Mouse (Mus musculus): ENCODE data around the gene Iqck. TPM values are rescaled to one million over a fixed set of nuclear protein-coding genes. Genes with fewer than 3 reads are reported as not detected.

The Iqck gene
- total RNA-seq, 2 experiments from 2014 or later: 0.10 to 0.59 TPM

DNA sequence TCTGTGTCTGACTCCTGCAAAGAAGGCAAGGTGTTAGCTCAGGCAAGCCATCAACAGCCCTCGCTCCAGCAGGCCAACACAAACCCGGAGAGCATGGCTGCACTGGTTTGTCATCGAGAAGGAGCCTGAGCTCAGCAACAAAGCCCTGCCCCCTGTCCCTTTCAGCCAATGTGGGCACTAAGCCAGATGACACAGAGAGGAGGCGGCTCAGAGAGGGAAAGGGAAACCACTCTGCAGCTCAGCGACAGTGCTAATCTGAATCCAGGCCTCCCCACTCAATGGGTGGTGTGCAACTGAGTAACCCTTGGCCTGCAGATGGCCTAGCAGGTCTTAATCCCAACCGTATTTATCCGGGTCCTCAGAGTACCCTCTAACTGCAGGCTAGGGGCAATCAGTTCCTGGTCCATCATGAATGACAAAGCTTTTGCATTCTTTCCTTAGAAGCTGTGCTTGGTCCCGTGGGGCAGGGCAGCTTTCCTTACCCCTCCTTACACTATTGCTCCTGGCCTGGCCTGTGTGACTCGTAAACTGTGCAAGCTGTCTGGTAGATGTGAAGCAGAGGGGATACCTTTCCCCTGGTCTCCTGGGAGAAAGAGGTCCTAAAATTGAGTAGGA lies 4.8 kb upstream of the Iqck start:
- DNase-seq: peak; percentile 68 to 71

GRCm38 (mm10) chr7:118851571-118851970 lies 4.0 kb upstream of the Iqck start:
- peak; percentile 44 to 62 for DNase-seq

DNA sequence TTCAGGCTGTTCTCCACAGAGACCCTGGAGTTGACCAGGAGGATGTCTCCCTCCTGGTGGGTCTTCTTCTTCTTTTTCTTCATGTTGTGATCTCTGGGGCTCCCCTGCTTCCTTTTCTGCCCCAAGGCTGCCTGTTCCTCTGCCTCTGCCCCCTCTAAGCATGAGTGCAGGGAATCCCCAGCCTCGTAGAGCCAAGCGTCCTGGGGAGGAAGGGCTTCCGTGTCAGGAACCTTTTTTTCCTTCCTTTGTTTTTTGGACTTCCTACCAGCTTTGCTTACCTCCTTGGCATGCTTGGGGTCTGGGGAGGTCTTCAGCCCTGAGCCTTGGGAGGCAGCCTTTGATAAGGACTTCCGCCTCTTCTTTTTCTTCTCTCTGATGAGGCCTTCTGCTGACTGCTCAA lies 2.9 kb upstream of the Iqck start:
- DNase-seq: no peak

- DNase-seq: no peak
These were observed 946 bp upstream of the Iqck start for GRCm38 (mm10) chr7:118854606-118855005.

GRCm38 (mm10) chr7:118855877-118856304 lies 339 bp downstream of the Iqck start, which contains the start of gene Knop1:
Knop1 (minus strand) TSS chr7:118856254.
- DNase-seq: no peak

GRCm38 (mm10) chr7:118858640-118859039 lies 3.1 kb downstream of the Iqck start:
- no peak for DNase-seq

- DNase-seq: no peak
These were observed 9.8 kb downstream of the Iqck start for GRCm38 (mm10) chr7:118865362-118865761.

GRCm38 (mm10) chr7:118879466-118880029 lies 24.0 kb downstream of the Iqck start:
- DNase-seq: no peak

DNA sequence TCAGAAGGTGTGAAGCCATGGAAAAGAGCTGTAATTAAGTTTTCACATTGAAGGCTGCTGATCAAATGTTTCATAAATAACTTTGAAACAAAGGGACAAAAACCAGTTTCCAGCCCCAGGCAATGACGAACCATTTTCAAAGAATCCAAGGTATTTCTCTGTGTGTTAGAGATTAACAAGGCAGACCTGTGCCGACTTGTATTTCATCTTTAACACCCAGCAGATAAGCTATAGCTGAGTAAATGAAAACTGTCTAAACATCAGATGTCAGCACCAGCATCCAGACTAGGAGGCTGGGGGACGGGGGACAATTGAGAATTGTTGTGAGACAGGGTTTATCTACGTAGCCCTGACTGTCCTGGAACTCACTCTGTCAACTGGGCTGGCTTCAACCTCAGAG lies 28.4 kb downstream of the Iqck start:
- DNase-seq: no peak

DNA sequence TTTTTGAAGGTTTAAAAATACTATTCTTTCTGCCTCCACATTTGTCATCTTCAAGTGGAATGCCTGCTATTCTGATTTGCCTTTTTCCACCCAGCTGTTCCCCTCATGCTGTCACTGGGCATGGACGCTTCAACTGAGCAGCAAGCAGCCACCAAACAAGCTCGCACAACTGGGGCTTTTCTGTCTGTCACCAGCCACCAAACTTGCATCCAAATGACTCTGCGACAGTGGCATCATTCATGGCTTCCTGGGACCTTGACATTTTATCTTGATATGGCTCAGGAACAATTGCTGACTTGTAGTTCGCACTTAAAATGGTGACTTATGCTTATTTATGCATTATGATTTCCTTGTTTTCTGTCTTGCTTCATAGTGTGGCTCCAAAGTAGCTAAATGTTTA lies 29.4 kb downstream of the Iqck start:
- DNase-seq: no peak

DNA sequence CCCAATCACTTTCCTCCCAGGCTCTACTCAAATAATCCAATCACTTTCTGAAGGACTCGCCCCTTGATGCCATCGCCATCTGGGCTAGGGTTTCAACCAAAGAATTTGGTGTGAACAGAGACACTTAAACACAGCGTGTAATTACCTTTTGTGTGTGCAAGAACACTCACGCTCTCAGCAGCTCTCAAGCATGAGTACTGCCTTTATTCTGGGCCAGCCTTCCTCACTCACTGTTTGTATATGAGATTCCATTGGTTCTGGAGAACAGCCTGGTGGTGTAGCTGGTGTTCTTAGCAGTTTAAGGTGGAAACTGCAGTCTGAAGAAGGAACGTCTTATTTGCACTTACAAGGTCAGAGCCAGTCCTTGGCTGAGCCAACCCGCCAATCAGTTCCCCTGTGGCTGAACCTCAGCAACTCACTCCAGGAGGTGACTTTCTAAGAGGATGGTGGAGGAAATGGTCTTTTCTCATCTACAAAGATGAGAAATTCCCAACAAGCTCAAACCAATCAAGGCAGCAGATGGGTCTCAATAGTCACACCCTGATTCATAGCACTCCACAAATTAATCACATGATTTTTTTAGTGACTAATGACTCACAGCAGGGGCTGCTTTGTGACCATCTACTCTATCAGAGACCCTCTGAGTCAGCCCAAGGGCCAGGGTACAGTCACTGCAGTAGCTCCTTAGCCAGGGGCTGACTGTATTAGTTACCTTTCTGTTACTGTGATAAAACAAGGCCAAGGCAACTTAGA lies 31.9 kb downstream of the Iqck start:
- DNase-seq: no peak

- peak in 1 of 2 experiments; percentile 9 for DNase-seq
These were observed 33.6 kb downstream of the Iqck start for GRCm38 (mm10) chr7:118889046-118889680.

DNA sequence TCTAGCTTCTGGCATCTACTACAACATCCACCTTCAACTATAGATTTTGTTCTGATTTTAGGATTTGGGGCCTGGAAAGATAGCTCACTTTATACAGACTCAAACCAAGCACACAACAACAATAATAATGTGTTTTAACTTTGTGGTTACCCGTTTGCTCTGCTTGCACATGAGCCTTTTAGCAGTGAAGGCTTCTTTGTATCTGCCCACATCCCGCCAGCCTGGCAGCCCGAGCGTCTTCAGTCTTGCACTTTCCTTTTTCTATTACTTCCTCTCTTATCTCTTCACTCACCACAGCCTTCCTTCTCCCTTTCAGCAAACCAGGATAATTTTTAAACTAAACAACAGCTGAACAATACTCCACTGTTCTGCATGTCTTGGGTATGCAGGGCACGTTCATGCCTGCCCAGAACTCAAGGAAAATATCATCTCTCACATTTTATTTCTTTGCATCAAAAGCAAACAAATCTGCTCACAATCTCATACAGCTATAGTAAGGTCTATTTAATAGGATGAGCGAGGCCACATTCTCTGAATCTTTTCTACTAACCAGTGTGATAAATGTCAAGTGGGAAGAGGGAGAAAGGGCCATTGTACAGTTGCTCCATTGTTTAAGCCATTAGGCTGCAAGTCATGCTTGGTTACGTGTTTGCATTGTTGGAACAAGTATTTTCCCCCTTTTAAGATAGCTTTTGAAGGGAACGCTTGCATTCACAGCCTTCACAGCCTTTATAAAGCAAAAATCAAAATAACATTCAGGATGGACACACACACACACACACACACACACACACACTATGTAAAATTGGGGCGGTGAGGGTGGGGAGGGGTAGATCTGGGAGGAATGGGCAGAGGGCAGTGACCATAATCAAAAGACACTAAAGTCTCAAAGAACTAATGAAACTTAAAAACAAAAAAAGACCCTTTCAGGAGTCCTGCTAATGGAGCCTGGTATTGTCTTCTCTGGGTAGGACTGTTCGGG lies 40.2 kb downstream of the Iqck start:
- no peak for DNase-seq

- DNase-seq: no peak
These were observed 42.5 kb downstream of the Iqck start for GRCm38 (mm10) chr7:118898063-118898462.

- DNase-seq: no peak
These were observed 44.5 kb downstream of the Iqck start for GRCm38 (mm10) chr7:118900090-118900489.

GRCm38 (mm10) chr7:118902944-118903343 lies 47.4 kb downstream of the Iqck start:
- peak in 1 of 2 experiments; percentile 8 for DNase-seq

DNA sequence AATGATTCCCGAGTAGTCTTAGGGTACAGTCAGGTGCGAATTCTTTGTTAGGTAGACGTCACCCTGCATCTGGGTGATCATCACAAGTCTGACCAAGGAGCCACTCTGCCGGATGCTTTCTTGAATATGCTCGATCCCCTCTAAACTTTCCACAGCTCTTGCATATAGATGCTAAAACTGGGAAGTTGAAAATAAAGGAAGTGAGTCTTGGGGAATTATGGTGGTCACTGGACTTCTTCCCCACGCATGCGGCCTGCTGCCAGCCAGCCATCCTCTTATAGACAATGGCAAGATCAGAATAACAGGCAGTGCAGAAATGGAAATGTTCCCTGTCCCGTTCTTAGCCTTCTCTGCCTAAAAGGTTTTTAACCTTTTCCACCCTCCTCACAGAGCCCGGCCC lies 48.3 kb downstream of the Iqck start:
- no peak for DNase-seq

- DNase-seq: no peak
These were observed 49.0 kb downstream of the Iqck start for GRCm38 (mm10) chr7:118904530-118904929.

GRCm38 (mm10) chr7:118908961-118909515 lies 53.5 kb downstream of the Iqck start:
- no peak for DNase-seq

DNA sequence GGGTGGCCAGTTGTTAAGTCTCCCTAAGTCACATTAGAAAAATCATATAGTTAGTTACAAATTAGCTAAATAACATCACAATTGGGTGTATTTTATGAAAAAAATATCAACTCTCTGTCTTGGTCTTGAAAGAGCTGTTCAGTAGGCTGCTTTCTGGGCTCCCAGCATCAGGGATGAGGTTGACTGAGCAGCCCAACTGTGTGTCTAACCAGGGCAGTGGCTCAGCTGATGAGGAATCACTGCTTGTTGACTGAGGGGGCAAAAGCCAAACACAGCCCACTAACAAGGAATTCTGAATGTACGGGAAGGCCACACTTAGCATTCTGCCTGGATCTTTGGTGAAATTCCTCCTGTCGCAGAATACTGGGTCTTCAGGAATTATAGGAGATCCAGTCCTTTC lies 54.9 kb downstream of the Iqck start:
- DNase-seq: no peak

- DNase-seq: no peak
These were observed 55.6 kb downstream of the Iqck start for GRCm38 (mm10) chr7:118911170-118911569.
